Mouse (Mus musculus): ENCODE results near the gene Gm13539. TPM values are rescaled to one million over a fixed set of nuclear protein-coding genes. Genes with fewer than 3 reads are reported as not detected.
"Not testable (repeated sequence)": the region's sequence is repeated elsewhere in the genome, so short reads cannot be mapped to it uniquely, and the experiment has no call there.

Gene Gm13539
- polyA plus RNA-seq, 1 experiment from 2014 or later, result not detected

DNA sequence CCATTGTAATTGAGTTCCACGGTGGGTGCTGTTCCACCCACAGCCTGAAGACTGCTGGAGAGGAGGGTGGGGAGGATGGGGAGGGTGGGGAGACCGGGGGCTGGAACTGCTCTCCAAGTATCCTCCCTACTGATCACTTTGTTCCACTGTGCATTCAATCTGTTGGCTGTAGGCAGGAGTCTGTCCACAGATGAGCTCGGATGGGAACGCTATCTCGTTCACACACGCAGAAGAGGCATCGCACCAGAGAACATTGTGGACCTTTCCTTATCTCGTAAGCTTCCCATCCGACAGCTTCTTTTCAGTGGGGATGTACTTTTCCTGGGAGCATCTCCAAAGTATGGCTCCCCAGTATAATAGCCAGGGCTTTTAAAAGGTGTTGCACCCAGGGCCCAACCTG, 3.0 kb upstream of the Gm13539 start:
- H3K36me3 ChIP-seq, result no peaks in the 10 kb centered on the region
- H3K4me3 ChIP-seq (replicated peaks), result no peak overlapping the region
- no peaks in the 10 kb centered on the region for H3K4me1 ChIP-seq (replicated peaks)
- H3K27me3 ChIP-seq, result no peaks in the 10 kb centered on the region
- WGBS, result 91% methylated on average over 9 of the region's 9 CpGs
- no peak overlapping the region for H3K4me2 ChIP-seq (replicated peaks)
- H3K9ac ChIP-seq (replicated peaks), result no peak overlapping the region
- H3K9me3 ChIP-seq, result no peaks in the 10 kb centered on the region
- no peak for ATAC-seq
- no peak overlapping the region for H3K27ac ChIP-seq

DNA sequence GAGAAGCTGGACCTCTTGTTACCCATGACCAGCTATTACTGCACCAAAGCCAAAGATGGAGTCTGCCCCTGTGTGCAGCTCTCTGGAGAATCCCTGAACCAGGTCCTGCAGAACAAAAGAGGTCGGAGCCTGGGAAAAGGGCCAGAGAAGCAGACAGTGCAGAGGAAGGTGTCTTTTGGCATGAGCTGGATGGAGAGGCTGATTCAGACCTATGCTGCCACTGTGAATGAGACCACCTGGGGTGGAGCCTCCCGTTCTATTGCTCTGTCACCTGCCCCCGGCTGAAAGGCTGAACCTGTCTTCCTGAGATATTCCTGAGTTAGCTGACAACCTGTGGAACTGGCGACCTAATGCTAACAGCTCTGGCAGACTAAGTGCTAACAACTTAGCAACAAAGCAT, 1.1 kb upstream of the Gm13539 start:
- 74% methylated on average over 4 of the region's 4 CpGs for WGBS
- Histone ChIP-seq H3K9ac (replicated peaks) (no peak overlapping the region), H3K36me3 (no peaks in the 10 kb centered on the region), H3K4me3 (replicated peaks) (no peak overlapping the region), H3K9me3 (no peaks in the 10 kb centered on the region), H3K4me2 (replicated peaks) (no peak overlapping the region), H3K27me3 (no peaks in the 10 kb centered on the region), H3K4me1 (replicated peaks) (no peaks in the 10 kb centered on the region), H3K27ac (no peak overlapping the region)
- ATAC-seq, result no peak

DNA sequence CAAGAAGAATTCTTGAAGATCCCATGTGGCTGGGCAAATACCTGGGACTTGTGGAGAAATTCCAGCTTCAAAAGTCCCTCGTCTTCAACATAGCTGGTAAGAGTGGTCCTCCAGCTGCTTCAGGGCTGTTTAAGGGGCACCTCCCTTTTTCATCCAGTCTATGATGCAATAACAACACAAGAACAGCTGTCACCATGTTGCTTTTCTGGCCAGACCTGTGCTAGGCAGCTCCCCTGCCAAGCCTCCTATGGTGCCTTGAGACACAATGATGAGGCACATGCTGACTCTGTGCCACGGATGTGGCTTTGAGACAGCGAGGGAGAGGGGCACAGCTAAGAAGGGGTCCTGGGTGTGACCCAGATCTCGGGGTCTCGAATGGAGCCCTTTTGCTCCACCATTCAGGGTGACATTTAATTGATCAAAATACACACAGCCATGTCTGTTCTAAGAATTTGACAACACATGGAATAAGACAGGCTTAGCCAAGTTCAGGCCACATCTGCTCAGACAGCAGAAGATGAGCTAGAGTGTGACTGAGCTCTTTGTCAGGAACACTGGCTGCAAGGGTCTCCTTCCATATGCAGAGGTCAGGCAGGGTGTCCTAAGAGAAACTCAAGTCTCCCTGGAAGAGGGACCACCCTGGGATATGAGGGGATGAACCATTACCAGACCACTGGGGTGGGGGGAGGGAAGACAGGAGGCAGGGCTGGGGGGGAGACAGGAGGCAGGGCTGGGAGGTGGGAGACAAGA, 3.7 kb downstream of the Gm13539 start:
- Histone ChIP-seq H3K27ac (no peak overlapping the region), H3K36me3 (no peaks in the 10 kb centered on the region), H3K9me3 (no peaks in the 10 kb centered on the region), H3K4me3 (replicated peaks) (no peak overlapping the region), H3K4me1 (replicated peaks) (no peaks in the 10 kb centered on the region), H3K27me3 (no peaks in the 10 kb centered on the region), H3K9ac (replicated peaks) (no peak overlapping the region), H3K4me2 (replicated peaks) (no peak overlapping the region)
- WGBS, result 78% methylated on average over 5 of the region's 5 CpGs
- no peak for ATAC-seq

DNA sequence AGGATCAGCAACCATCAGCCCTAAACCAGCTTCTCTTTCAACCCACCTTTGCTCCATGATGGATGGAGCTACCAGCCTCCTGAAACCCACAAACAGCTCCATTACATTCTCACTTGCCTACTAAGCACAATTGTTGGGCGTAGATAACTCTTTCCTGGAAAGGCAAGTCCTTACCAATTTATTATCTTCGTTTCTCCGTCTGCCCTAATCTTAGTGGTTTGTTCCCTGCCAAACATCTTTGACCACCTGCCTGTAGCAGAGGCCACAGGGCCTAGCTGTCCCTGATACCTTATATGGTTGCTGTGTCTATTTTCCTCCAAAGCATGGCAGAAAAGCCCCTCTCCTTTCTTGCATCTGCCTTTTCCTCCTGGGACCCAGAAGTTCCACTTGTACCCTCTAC, 7.0 kb downstream of the Gm13539 start:
- ATAC-seq, result no peak
- 93% methylated on average over 3 of the region's 3 CpGs for whole genome bisulfite sequencing
- no peaks in the 10 kb centered on the region for H3K27me3 ChIP-seq
- H3K4me3 ChIP-seq (replicated peaks), result no peak overlapping the region
- no peaks in the 10 kb centered on the region for H3K4me1 ChIP-seq (replicated peaks)
- H3K36me3 ChIP-seq, result no peaks in the 10 kb centered on the region
- H3K27ac ChIP-seq, result no peak overlapping the region
- H3K4me2 ChIP-seq (replicated peaks), result no peak overlapping the region
- no peak overlapping the region for H3K9ac ChIP-seq (replicated peaks)
- no peaks in the 10 kb centered on the region for H3K9me3 ChIP-seq

DNA sequence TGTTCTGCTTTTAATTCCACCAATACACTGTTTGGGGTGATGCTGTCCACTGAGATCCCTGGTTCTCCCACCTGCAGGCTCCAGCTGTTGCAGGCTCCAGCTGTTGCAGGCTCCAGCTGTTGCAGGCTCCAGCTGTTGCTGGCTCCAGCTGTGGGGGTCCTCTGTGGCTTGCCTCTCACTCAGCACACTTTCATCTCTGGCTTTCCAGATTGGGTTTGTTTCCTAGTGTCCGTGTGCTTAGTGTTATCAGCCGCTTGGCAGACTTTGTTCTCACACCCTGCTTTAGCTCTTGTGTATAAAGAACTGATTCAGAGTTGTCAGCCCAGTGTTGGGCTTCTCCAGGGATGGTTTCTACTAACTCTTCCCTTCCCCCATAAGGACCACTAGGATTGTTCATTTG, 15.6 kb downstream of the Gm13539 start:
- Histone ChIP-seq H3K27ac (no peak overlapping the region), H3K9ac (replicated peaks) (no peak overlapping the region), H3K36me3 (no peaks in the 10 kb centered on the region), H3K27me3 (no peaks in the 10 kb centered on the region), H3K9me3 (no peaks in the 10 kb centered on the region), H3K4me3 (replicated peaks) (no peak overlapping the region), H3K4me1 (replicated peaks) (peaks cover 11% of the 10 kb centered on the region), H3K4me2 (replicated peaks) (no peak overlapping the region)
- ATAC-seq, result no peak
- WGBS, result 37% methylated on average over 2 of the region's 2 CpGs

DNA sequence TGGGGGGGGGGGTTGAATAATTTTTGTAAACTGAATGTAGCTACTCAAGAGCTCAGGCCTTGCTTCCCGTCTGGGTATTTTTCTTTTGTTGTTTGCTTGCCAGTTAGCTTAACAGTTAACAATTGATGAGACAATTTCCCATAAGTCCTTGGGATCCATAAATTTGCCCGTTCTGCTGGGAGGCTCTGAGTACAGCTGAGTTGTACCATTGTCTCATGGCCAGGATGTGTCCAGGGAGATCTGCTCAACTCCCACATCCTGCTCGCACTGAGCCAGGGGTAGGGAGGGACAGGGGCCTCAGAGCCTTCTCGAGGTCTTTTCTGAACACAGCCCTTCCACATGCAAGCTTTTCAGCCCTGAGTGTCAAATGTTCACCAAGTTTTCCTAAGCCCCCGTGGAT, 16.0 kb downstream of the Gm13539 start:
- Histone ChIP-seq H3K27ac (no peak overlapping the region), H3K4me3 (replicated peaks) (no peak overlapping the region), H3K9ac (replicated peaks) (no peak overlapping the region), H3K36me3 (no peaks in the 10 kb centered on the region), H3K4me1 (replicated peaks) (peaks cover 11% of the 10 kb centered on the region), H3K27me3 (no peaks in the 10 kb centered on the region), H3K4me2 (replicated peaks) (no peak overlapping the region), H3K9me3 (no peaks in the 10 kb centered on the region)
- WGBS, result 36% methylated on average over 5 of the region's 5 CpGs
- ATAC-seq, result no peak

DNA sequence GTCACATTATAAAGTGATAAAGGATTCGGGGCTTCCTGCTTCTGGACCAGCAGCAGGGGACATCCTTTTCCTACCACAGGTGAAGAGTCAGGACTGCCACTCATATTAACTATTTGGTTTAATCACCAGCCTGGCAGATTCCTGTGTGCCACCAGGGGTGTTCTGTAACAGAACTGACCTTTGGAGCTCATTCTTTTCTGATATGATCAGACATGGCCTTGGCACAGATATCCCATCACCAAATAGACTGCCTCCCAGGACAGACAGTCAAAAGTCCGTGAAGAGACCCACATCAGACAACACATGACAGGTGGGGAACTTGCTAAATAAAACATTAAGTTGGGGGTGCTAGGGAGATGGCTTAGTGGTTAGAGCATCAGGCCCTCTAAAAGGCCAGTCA, 29.7 kb downstream of the Gm13539 start:
- ATAC-seq, result no peak
- no peak overlapping the region for H3K4me3 ChIP-seq (replicated peaks)
- no peak overlapping the region for H3K27ac ChIP-seq
- H3K9me3 ChIP-seq, result no peaks in the 10 kb centered on the region
- H3K36me3 ChIP-seq, result no peaks in the 10 kb centered on the region
- no peaks in the 10 kb centered on the region for H3K4me1 ChIP-seq (replicated peaks)
- no peaks in the 10 kb centered on the region for H3K27me3 ChIP-seq
- whole genome bisulfite sequencing, result 77% methylated on average over 2 of the region's 2 CpGs
- no peak overlapping the region for H3K4me2 ChIP-seq (replicated peaks)
- no peak overlapping the region for H3K9ac ChIP-seq (replicated peaks)

DNA sequence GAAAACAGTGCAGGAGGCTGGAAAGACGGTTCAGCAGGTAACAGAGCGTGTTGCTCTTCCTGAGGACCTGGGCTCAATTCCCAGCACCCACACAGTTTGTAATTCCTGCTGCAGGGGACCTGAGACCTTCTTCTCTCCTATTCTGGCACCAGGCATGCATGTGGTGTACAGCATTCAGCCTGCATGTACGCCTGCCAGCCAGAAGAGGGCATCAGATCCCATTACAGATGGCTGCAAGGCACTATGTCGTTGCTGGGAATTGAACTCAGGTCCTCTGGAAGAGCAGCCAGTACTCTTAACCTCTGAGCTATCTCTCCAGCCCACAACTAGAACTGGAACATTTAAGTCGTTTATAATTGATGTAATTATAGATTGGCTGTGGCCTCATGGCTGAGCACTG, 31.3 kb downstream of the Gm13539 start:
- Histone ChIP-seq H3K4me3 (replicated peaks) (no peak overlapping the region), H3K4me2 (replicated peaks) (no peak overlapping the region), H3K36me3 (no peaks in the 10 kb centered on the region)

DNA sequence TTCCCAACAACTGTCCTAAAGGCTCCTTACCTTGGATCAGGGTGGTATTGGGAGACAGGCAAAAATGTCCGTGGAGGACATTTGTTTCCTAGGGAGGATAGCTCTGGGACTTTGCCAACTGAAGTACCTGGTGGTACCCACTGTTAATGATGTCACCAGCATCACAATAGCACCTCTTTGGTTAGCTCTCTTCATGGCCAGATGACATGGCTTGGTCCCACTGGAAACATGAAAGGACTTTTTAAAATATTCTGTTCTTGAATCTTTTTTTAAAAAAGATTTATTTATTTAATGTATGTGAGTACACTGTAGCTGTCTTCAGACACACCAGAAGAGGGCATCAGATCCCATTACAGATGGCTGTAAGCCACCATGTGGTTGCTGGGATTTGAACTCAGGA, 33.7 kb downstream of the Gm13539 start, which contains the start of gene Glt6d1:
TSS of gene Glt6d1 (minus strand) at position 101 of the 400 bp plus-strand sequence.
- not testable (repeated sequence) for H3K27ac ChIP-seq; H3K9ac ChIP-seq (replicated peaks); H3K4me3 ChIP-seq (replicated peaks); H3K36me3 ChIP-seq; H3K4me1 ChIP-seq (replicated peaks); H3K27me3 ChIP-seq; H3K9me3 ChIP-seq; H3K4me2 ChIP-seq (replicated peaks); ATAC-seq
- WGBS, result 79% methylated on average over 1 of the region's 1 CpGs

More for the DNA sequence above, 31.3 kb downstream of the Gm13539 start:
- H3K9me3 ChIP-seq, result no peaks in the 10 kb centered on the region
- no peak overlapping the region for H3K27ac ChIP-seq
- no peak for ATAC-seq
- H3K27me3 ChIP-seq, result no peaks in the 10 kb centered on the region
- no peaks in the 10 kb centered on the region for H3K4me1 ChIP-seq (replicated peaks)
- H3K9ac ChIP-seq (replicated peaks), result no peak overlapping the region
- 82% methylated on average over 5 of the region's 5 CpGs for WGBS

DNA sequence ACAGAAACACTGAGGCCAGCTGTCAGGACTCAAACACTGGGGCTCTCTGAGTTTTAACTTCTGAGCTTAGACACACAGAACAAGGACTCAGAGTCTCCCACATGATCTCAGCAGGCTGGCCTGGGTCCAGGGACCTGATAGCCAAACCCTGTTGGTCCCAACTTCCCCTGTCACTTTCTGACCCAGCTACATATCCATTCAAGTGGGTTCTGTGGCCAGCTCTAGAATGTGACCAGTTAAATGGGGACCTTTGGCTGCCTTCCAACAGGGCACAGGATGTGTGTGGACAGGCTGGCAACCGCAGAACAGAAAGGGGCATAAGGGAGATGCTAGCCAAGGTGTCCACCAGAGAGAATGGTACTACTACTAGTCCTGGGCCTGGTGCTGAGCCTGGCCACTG, 40.7 kb downstream of the Gm13539 start, which contains the start of gene Lcn9:
TSS of gene Lcn9 (plus strand) at position 348 of the 400 bp plus-strand sequence.
- no peak within 1 kb of the TSS for H3K9ac ChIP-seq (replicated peaks)
- H3K9me3 ChIP-seq, result no peaks in the 10 kb centered on the region
- H3K36me3 ChIP-seq, result no peaks in the 10 kb centered on the region
- no peak within 1 kb of the TSS for H3K4me3 ChIP-seq (replicated peaks)
- H3K4me1 ChIP-seq (replicated peaks), result no peaks in the 10 kb centered on the region
- H3K27me3 ChIP-seq, result no peaks in the 10 kb centered on the region
- no peak within 1 kb of the TSS for H3K27ac ChIP-seq
- WGBS, result 93% methylated on average over 1 of the region's 1 CpGs
- H3K4me2 ChIP-seq (replicated peaks), result no peak within 1 kb of the TSS
- ATAC-seq, result no peak

DNA sequence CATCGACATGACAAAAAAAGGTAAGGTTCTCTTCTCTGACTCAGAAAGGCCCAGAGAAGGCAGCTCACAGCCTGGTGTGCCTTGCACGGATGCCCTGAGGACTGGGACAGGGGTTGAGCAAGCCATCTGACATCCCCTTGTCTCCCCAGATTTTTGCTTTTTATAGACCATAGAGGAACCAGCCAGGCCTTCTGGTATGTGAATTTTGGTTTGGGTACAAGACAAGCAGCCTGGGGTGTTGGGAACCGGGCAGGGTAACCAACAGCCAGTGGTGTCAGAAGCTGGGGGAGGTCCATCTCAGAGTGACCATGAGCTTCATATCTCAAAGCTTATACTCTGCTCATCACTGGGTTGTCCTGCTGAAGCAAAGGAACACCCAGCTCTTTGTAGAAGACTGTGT, 42.7 kb downstream of the Gm13539 start:
- no peaks in the 10 kb centered on the region for H3K27me3 ChIP-seq
- no peak overlapping the region for H3K9ac ChIP-seq (replicated peaks)
- WGBS, result 91% methylated on average over 3 of the region's 3 CpGs
- no peaks in the 10 kb centered on the region for H3K9me3 ChIP-seq
- no peak overlapping the region for H3K4me3 ChIP-seq (replicated peaks)
- H3K4me1 ChIP-seq (replicated peaks), result no peaks in the 10 kb centered on the region
- no peak overlapping the region for H3K27ac ChIP-seq
- H3K4me2 ChIP-seq (replicated peaks), result no peak overlapping the region
- no peak for ATAC-seq
- no peaks in the 10 kb centered on the region for H3K36me3 ChIP-seq

DNA sequence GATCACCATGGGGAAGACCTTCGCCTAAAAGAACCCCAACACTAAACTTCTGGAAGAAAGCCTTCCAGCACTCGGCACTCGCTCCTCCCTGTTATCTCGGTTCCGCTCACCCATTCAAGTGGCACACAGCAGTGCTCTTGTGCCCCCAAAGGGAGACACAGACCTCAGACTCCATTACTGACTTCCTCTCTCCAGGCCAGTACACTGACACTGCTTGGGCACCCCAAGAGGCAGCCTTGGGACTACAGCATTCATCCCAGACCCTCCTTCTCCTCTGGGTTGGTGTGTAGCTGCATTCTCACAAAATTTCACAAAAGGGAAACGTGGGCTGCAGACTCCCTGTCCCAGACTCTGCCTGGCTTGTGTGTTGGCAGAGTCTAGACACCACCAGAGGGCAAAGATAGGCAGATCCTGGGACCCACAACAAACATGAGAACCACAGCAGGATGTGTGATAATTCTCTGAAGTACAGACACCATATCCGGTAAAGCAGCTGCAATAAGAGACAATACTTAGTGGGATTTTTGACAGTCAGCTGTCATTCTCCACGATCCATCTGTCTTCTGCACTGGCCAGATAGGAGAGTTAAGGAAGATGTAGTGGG, 46.4 kb downstream of the Gm13539 start:
- no peak for ATAC-seq
- no peak overlapping the region for H3K4me2 ChIP-seq (replicated peaks)
- H3K9me3 ChIP-seq, result no peaks in the 10 kb centered on the region
- H3K27me3 ChIP-seq, result no peaks in the 10 kb centered on the region
- 81% methylated on average over 8 of the region's 8 CpGs for WGBS
- H3K4me3 ChIP-seq (replicated peaks), result no peak overlapping the region
- no peak overlapping the region for H3K9ac ChIP-seq (replicated peaks)
- no peak overlapping the region for H3K27ac ChIP-seq
- H3K36me3 ChIP-seq, result no peaks in the 10 kb centered on the region
- no peaks in the 10 kb centered on the region for H3K4me1 ChIP-seq (replicated peaks)

DNA sequence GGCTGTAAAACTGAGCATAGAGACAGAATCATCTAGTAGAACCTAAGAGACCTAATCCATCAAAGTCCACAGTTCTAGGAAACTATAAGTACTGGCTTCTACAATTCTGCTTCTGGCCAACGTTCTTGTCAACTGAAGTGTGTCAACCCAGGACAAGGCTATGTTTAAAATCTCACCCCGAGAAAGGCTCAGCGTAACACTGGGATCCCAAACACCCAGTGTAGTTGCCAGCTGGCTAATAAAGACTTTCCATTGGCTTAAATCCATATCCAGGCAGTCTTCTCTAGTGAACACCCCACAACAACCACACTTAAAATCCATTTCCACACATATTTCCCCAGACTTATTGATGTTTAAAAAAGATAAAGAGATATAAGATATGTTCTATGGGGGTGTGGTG, 48.7 kb downstream of the Gm13539 start:
- no peaks in the 10 kb centered on the region for H3K36me3 ChIP-seq
- no peak overlapping the region for H3K27ac ChIP-seq
- H3K9me3 ChIP-seq, result no peaks in the 10 kb centered on the region
- no peak overlapping the region for H3K4me3 ChIP-seq (replicated peaks)
- no peak for ATAC-seq
- no peaks in the 10 kb centered on the region for H3K4me1 ChIP-seq (replicated peaks)
- no peaks in the 10 kb centered on the region for H3K27me3 ChIP-seq
- no peak overlapping the region for H3K4me2 ChIP-seq (replicated peaks)
- 86% methylated on average over 3 of the region's 3 CpGs for WGBS
- H3K9ac ChIP-seq (replicated peaks), result no peak overlapping the region

Measured in midbrain, embryonic 13.5 days (tissue).